Mouse (Mus musculus) limb, embryonic 14.5 days (tissue): ENCODE results near the gene Fam229b. TPM values are rescaled to one million over a fixed set of nuclear protein-coding genes. Genes with fewer than 3 reads are reported as not detected.

ENCODE experiments used
- ATAC-seq: fragments of 200-750 bp; cut with Nextera tagmentation; 2 replicates; pipeline ENCODE4 v1.8.0; 2017; ENCODE audit warnings: low read depth, moderate number of reproducible peaks, moderate TSS enrichment; ENCODE audit not compliant: low FRiP score
- DNase-seq: peaks from one replicate; pipeline ENCODE4 v3.0.0-alpha.2; 2015; ENCODE audit warnings: low spot score
- H3K27ac ChIP-seq: fragments of 300-500 bp; sonication (generic); replicated peaks from 2 replicates; pipeline ENCODE4 v1.5.1; 2014; ENCODE audit warnings: low read depth, mild to moderate bottlenecking, low read length, moderate library complexity, mixed read lengths
- H3K27me3 ChIP-seq: fragments of 300-500 bp; sonication (generic); 2 replicates; pipeline ENCODE4 v1.6.1; 2014; ENCODE audit warnings: low read length, mixed read lengths; ENCODE audit not compliant: control insufficient read depth, insufficient read depth
- H3K36me3 ChIP-seq: fragments of 300-500 bp; sonication (generic); 2 replicates; pipeline ENCODE4 v1.6.1; 2014; ENCODE audit warnings: mild to moderate bottlenecking, low read length, moderate library complexity, mixed read lengths; ENCODE audit not compliant: control insufficient read depth, insufficient read depth
- H3K4me1 ChIP-seq: fragments of 300-500 bp; sonication (generic); 2 replicates; pipeline ENCODE4 v1.6.1; 2014; ENCODE audit warnings: antibody characterized with exemption, low read length, mixed read lengths; ENCODE audit not compliant: control insufficient read depth, insufficient read depth
- H3K4me2 ChIP-seq: fragments of 300-500 bp; sonication (generic); replicated peaks from 2 replicates; pipeline ENCODE4 v1.6.1; 2014; ENCODE audit warnings: low read depth, mild to moderate bottlenecking, low read length, moderate library complexity; ENCODE audit not compliant: severe bottlenecking
- H3K4me3 ChIP-seq: fragments of 300-500 bp; sonication (generic); replicated peaks from 2 replicates; pipeline ENCODE4 v1.5.1; 2014; ENCODE audit warnings: low read length
- H3K9ac ChIP-seq: fragments of 300-500 bp; sonication (generic); 2 replicates; pipeline ENCODE4 v1.6.1; 2014; ENCODE audit warnings: mild to moderate bottlenecking, low read depth, low read length, moderate library complexity; ENCODE audit not compliant: severe bottlenecking
- H3K9me3 ChIP-seq: fragments of 300-500 bp; sonication (generic); 2 replicates; pipeline ENCODE4 v1.6.1; 2016; ENCODE audit warnings: low read length; ENCODE audit not compliant: control insufficient read depth
- POLR2A ChIP-seq: fragments of 200-500 bp; IDR thresholded peaks from 2 replicates; pipeline ENCODE4 v1.8.0; 2012; ENCODE audit warnings: inconsistent platforms, mild to moderate bottlenecking, moderate library complexity, borderline replicate concordance; ENCODE audit not compliant: insufficient read depth, insufficient read length; ENCODE audit errors: extremely low read depth
- WGBS: fragments of 180-500 bp; shearing (Covaris S2); extraction: QIAGEN DNeasy Blood & Tissue Kit; methylation state at CpG from one replicate; pipeline ENCODE4 v1.1.7; 2014; 5-methylcytosine and 5-hydroxymethylcytosine counted together
- polyA plus RNA-seq, 2 experiments: library from polyadenylated mRNA; depleted of rRNA in 1 of 2; stranded (reverse) in 1 of 2; unstranded in 1 of 2; fragments of >200 nt; fragmentation: Nextera tagmentation in 1 of 2; extraction: Ambion mirVana in 1 of 2; gene quantifications; 2 replicates each; pipeline versions ENCODE4 v1.2.1 to v1.2.3; 2012 to 2014

Gene Fam229b
- polyA plus RNA-seq, 2 experiments, result 7.6 to 10.9 TPM

DNA sequence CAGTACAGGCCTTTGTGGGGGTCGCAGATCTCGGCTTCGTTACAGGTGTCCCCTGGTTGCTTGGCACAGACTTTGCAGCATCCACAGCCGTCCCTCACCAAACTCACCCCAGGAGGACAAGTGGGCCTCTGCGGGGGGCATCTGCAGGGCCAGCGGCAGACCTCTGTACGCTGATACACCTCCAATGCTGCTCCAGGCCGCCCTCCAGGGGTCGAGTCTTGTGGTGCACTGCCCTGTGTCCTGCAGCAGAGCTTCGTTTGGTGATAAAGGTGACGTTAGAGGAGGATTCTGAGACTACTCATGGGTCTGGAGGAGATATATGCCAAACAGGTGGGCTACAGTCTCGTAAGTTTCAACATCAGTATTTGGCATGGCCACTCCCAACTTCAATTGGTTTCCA is 24.6 kb upstream of the Fam229b start:
- no peak overlapping the region for H3K4me2 ChIP-seq
- no peak overlapping the region for H3K4me3 ChIP-seq
- H3K27me3 ChIP-seq, result no peaks in the 10 kb centered on the region
- 0 out of 2 replicates have a peak, but pooled peaks cover 6% of the 10 kb centered on the region for H3K4me1 ChIP-seq
- no peaks in the 10 kb centered on the region for H3K36me3 ChIP-seq
- no peak for TF ChIP-seq POLR2A
- no peak overlapping the region for H3K27ac ChIP-seq
- H3K9me3 ChIP-seq, result no peaks in the 10 kb centered on the region
- ATAC-seq (no peak), DNase-seq (no peak)
- 63% methylated on average over 12 of the region's 12 CpGs for WGBS
- no peak overlapping the region for H3K9ac ChIP-seq

DNA sequence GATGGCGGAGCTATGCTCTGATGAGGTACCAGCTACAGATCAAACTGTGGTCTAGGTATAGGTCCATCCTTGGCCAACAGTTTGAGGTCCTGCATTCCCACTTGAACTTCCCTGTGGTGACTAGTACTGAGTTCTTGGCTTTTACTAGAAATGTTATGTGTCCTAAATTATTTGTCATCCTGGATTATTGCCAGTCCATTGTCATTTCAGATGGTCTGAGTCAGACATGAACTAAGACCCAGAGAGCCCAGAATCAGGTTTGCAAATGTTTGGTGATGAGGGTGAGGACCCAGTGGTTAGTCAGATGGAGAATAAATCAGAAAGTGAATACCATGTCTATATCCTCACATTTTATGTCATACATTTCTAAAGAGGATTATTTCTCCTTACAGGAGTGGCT is 23.6 kb upstream of the Fam229b start:
- no peak for ATAC-seq
- 81% methylated on average over 1 of the region's 1 CpGs for WGBS
- Histone ChIP-seq H3K27me3 (no peaks in the 10 kb centered on the region), H3K9me3 (no peaks in the 10 kb centered on the region), H3K36me3 (no peaks in the 10 kb centered on the region), H3K9ac (no peak overlapping the region), H3K4me3 (no peak overlapping the region), H3K27ac (no peak overlapping the region), H3K4me1 (no peaks in the 10 kb centered on the region), H3K4me2 (no peak overlapping the region)
- TF ChIP-seq POLR2A, result no peak
- DNase-seq, result no peak

DNA sequence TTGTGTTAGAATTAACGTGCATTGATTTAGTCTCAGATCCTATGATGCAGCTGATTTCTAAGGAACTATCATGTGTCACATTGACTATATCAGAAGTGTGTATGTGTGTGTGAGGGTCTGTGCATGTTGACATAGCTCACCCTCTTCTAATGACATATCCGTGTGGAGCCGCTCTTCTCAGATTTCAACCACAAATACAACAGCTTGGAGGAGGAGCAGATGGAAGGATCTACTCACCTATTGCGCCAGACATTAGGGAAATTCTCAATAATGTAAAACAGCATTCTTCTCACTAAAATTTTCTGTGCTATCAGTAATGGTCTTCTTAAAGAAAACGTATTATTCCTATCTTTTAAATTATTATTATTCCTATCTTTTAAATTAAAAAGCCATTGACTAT is 23.0 kb upstream of the Fam229b start:
- H3K9me3 ChIP-seq, result no peaks in the 10 kb centered on the region
- WGBS, result 83% methylated on average over 5 of the region's 5 CpGs
- DNase-seq (no peak), ATAC-seq (no peak)
- H3K36me3 ChIP-seq, result no peaks in the 10 kb centered on the region
- no peaks in the 10 kb centered on the region for H3K4me1 ChIP-seq
- no peak for TF ChIP-seq POLR2A
- H3K27me3 ChIP-seq, result no peaks in the 10 kb centered on the region
- no peak overlapping the region for H3K4me3 ChIP-seq
- H3K4me2 ChIP-seq, result no peak overlapping the region
- H3K27ac ChIP-seq, result no peak overlapping the region
- no peak overlapping the region for H3K9ac ChIP-seq

DNA sequence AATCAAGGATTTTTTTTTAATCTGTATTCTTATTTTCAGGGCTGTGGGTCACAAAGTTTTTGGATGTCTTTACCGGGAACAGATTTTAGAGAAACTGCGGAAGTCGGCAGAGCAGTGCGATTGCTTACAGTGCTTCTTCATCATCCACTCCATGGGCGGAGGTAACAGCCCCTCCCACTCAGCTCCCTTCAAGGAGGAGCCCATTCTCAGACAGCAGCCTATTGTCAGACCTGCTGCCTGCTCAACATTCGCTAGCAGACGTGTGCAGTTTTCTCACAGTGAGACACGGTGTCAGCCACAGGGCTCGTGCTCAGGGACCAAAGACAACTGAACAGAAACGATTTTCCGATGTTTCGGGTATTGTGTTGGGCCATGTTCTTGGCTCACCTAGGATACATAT is 8.5 kb upstream of the Fam229b start:
- Histone ChIP-seq H3K36me3 (peaks cover 67% of the 10 kb centered on the region), H3K4me1 (no peaks in the 10 kb centered on the region), H3K4me2 (no peak overlapping the region), H3K27ac (no peak overlapping the region), H3K27me3 (no peaks in the 10 kb centered on the region), H3K9me3 (no peaks in the 10 kb centered on the region), H3K4me3 (no peak overlapping the region), H3K9ac (no peak overlapping the region)
- no peak for TF ChIP-seq POLR2A
- no peak for ATAC-seq
- WGBS, result 90% methylated on average over 12 of the region's 12 CpGs
- DNase-seq, result no peak

DNA sequence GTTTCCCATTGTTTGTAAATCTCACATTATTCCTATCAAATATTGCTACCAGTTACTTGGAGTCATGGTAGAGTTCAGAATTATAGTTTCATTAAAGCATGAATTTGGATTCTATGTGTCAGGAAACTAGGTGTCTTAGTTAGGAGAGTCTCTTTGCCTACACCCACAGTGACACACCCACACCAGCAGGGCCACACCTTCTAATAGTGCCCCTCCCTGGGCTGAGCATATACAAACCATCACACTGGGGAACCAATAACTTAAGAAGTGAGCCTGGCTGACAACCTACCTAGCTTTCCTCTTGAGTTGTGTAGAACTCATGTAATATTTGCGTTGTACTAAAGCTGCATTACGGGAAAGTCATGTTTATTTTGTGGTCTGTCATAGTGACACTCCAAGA is 7.7 kb upstream of the Fam229b start:
- no peaks in the 10 kb centered on the region for H3K9me3 ChIP-seq
- WGBS, result 93% methylated on average over 2 of the region's 2 CpGs
- peaks cover 61% of the 10 kb centered on the region for H3K36me3 ChIP-seq
- no peaks in the 10 kb centered on the region for H3K4me1 ChIP-seq
- no peak overlapping the region for H3K4me2 ChIP-seq
- TF ChIP-seq POLR2A, result no peak
- no peak overlapping the region for H3K9ac ChIP-seq
- no peaks in the 10 kb centered on the region for H3K27me3 ChIP-seq
- no peak overlapping the region for H3K4me3 ChIP-seq
- ATAC-seq (no peak), DNase-seq (no peak)
- no peak overlapping the region for H3K27ac ChIP-seq

DNA sequence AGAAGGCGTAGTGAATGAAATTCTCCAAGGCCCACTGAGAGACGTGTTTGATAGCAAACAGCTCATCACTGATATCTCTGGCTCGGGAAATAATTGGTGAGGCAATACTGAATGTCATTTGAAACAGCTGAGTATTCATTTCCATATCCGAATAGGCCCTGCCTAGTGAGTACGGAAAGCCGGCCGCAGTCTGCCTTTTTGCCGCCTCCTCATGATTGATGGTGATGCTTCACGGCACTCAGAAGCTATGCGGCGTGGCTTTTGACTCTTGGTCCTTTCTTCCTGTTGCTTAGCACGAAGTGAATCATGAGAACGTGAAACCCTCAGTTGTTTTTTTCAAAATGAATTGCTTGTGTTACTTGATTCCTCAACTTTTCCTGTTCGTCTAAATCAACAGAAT is 7.1 kb upstream of the Fam229b start:
- ATAC-seq (no peak), DNase-seq (no peak)
- 77% methylated on average over 14 of the region's 14 CpGs for WGBS
- Histone ChIP-seq H3K4me2 (no peak overlapping the region), H3K36me3 (peaks cover 59% of the 10 kb centered on the region), H3K9me3 (no peaks in the 10 kb centered on the region), H3K27me3 (no peaks in the 10 kb centered on the region), H3K9ac (no peak overlapping the region), H3K4me3 (no peak overlapping the region), H3K4me1 (no peaks in the 10 kb centered on the region), H3K27ac (no peak overlapping the region)
- no peak for TF ChIP-seq POLR2A
